Mouse (Mus musculus) liver, embryonic 12.5 days (tissue): Measurements from ENCODE around the gene Efnb3. TPM values are rescaled to one million over a fixed set of nuclear protein-coding genes. Genes with fewer than 3 reads are reported as not detected.

ENCODE experiments used
- ATAC-seq: fragments of 200-750 bp; cut with Nextera tagmentation; 2 replicates; pipeline ENCODE4 v1.8.0; 2017; ENCODE audit warnings: moderate number of reproducible peaks, mild to moderate bottlenecking, moderate library complexity
- H3K27ac ChIP-seq: fragments of 300-500 bp; sonication (generic); 2 replicates; pipeline ENCODE4 v1.5.1; 2016; ENCODE audit warnings: mild to moderate bottlenecking
- H3K27me3 ChIP-seq: fragments of 300-500 bp; sonication (generic); replicated peaks from 2 replicates; pipeline ENCODE4 v1.6.1; 2016; ENCODE audit warnings: mild to moderate bottlenecking, moderate library complexity
- H3K36me3 ChIP-seq: fragments of 300-500 bp; sonication (generic); 2 replicates; pipeline ENCODE4 v1.6.1; 2016; ENCODE audit warnings: mild to moderate bottlenecking, moderate library complexity
- H3K4me1 ChIP-seq: fragments of 300-500 bp; sonication (generic); 2 replicates; pipeline ENCODE4 v1.6.1; 2016
- H3K4me2 ChIP-seq: fragments of 300-500 bp; sonication (generic); 2 replicates; pipeline ENCODE4 v1.6.1; 2016; ENCODE audit warnings: mild to moderate bottlenecking, moderate library complexity
- H3K4me3 ChIP-seq: fragments of 300-500 bp; sonication (generic); 2 replicates; pipeline ENCODE4 v1.5.1; 2016; ENCODE audit warnings: mild to moderate bottlenecking, moderate library complexity
- H3K9ac ChIP-seq: fragments of 300-500 bp; sonication (generic); 2 replicates; pipeline ENCODE4 v1.6.1; 2016; ENCODE audit warnings: mild to moderate bottlenecking, moderate library complexity
- H3K9me3 ChIP-seq: fragments of 300-500 bp; sonication (generic); replicated peaks from 2 replicates; pipeline ENCODE4 v1.6.1; 2016; ENCODE audit warnings: mild to moderate bottlenecking, moderate library complexity
- WGBS: fragments of 180-500 bp; shearing (Covaris S2); methylation state at CpG from one replicate; pipeline ENCODE4 v1.1.7; 2016; ENCODE audit not compliant: insufficient replicate concordance; 5-methylcytosine and 5-hydroxymethylcytosine counted together
- polyA plus RNA-seq: library from polyadenylated mRNA; unstranded; fragments of >200 nt; fragmentation: Nextera tagmentation; extraction: Ambion mirVana; gene quantifications from 2 replicates; pipeline ENCODE4 v1.2.1, GENCODE M21; 2016

The Efnb3 gene
- polyA plus RNA-seq, 1 experiment from 2014 or later = 1.7 TPM

- Histone ChIP-seq H3K9ac (peak overlapping the region; percentile 67), H3K36me3 (peaks cover 69% of the 10 kb centered on the region), H3K4me2 (peak overlapping the region; percentile 100), H3K27ac (peak overlapping the region; percentile 92), H3K27me3 (no peaks in the 10 kb centered on the region), H3K9me3 (no peaks in the 10 kb centered on the region), H3K4me1 (peaks cover 60% of the 10 kb centered on the region), H3K4me3 (peak overlapping the region; percentile 37)
- peak; percentile 84 for ATAC-seq
- 8% methylated on average over 9 of the region's 9 CpGs for WGBS
These were observed 39.4 kb upstream of the Efnb3 start for GRCm38 (mm10) chr11:69599436-69599835.

DNA sequence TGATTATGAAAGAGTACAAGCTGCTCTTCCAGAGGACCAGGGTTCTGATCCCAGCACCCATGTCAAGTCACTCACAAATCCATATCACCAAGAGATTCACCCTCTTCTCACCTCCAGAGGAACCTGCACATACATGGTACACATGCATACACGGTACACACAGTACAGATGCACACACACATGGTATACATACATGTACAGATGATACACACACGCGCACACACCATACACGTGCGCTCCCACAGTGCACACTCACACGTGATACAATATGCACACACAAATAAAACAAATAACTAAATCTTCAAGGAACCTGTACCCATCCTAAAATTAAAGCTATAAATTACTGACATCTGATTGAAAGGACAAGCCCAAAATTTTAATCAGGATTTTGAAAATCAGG, 34.8 kb upstream of the Efnb3 start:
- Histone ChIP-seq H3K4me1 (peaks cover 52% of the 10 kb centered on the region), H3K9me3 (no peaks in the 10 kb centered on the region), H3K4me2 (no peak overlapping the region), H3K4me3 (no peak overlapping the region), H3K27me3 (no peaks in the 10 kb centered on the region), H3K36me3 (peaks cover 73% of the 10 kb centered on the region), H3K27ac (peak overlapping the region; percentile 2; the same call in 1 of the 2 replicates), H3K9ac (no peak overlapping the region)
- no peak for ATAC-seq
- 88% methylated on average over 6 of the region's 6 CpGs for WGBS

GRCm38 (mm10) chr11:69592799-69593198, 32.8 kb upstream of the Efnb3 start:
- peaks cover 58% of the 10 kb centered on the region for H3K4me1 ChIP-seq
- no peaks in the 10 kb centered on the region for H3K27me3 ChIP-seq
- H3K36me3 ChIP-seq = peaks cover 83% of the 10 kb centered on the region
- no peak for ATAC-seq
- H3K4me3 ChIP-seq = no peak overlapping the region
- no peaks in the 10 kb centered on the region for H3K9me3 ChIP-seq
- 65% methylated on average over 4 of the region's 4 CpGs for WGBS
- H3K27ac ChIP-seq = peak overlapping the region; percentile 95
- H3K4me2 ChIP-seq = no peak overlapping the region
- peak overlapping the region; percentile 28; the same call in 1 of the 2 replicates for H3K9ac ChIP-seq

GRCm38 (mm10) chr11:69591899-69592637, 32.1 kb upstream of the Efnb3 start:
- Histone ChIP-seq H3K36me3 (peaks cover 83% of the 10 kb centered on the region), H3K4me3 (no peak overlapping the region), H3K9me3 (no peaks in the 10 kb centered on the region), H3K27ac (peak overlapping the region; percentile 95), H3K4me2 (no peak overlapping the region), H3K4me1 (peaks cover 66% of the 10 kb centered on the region), H3K9ac (peak overlapping the region; percentile 28; the same call in 1 of the 2 replicates), H3K27me3 (no peaks in the 10 kb centered on the region)
- ATAC-seq = no peak
- WGBS = 76% methylated on average over 7 of the region's 7 CpGs

DNA sequence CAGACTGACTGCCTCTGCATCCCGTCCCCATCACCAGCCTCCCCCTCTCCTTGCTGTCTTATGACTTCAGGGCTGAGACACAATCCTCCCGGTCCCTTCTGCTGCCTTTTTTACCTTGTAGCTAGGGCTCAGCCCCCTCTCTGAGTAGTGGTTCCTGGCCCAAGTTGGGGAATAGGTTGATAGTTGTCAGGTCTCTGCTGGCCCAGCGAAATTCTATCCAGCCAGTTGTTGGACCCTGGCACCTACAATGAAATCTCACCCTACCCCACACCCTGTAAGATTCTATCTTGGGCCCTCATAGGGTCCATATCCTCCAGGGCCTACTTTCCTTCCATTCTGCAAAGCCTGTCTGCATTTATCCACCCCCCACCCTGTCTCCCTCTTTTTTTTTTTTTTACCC, 31.4 kb upstream of the Efnb3 start:
- H3K9me3 ChIP-seq = no peaks in the 10 kb centered on the region
- no peak overlapping the region for H3K4me2 ChIP-seq
- peaks cover 72% of the 10 kb centered on the region for H3K4me1 ChIP-seq
- H3K27ac ChIP-seq = peak overlapping the region; percentile 95
- no peak for ATAC-seq
- H3K36me3 ChIP-seq = peaks cover 88% of the 10 kb centered on the region
- H3K4me3 ChIP-seq = no peak overlapping the region
- peak overlapping the region; percentile 28; the same call in 1 of the 2 replicates for H3K9ac ChIP-seq
- no peaks in the 10 kb centered on the region for H3K27me3 ChIP-seq
- WGBS = 71% methylated on average over 3 of the region's 3 CpGs

DNA sequence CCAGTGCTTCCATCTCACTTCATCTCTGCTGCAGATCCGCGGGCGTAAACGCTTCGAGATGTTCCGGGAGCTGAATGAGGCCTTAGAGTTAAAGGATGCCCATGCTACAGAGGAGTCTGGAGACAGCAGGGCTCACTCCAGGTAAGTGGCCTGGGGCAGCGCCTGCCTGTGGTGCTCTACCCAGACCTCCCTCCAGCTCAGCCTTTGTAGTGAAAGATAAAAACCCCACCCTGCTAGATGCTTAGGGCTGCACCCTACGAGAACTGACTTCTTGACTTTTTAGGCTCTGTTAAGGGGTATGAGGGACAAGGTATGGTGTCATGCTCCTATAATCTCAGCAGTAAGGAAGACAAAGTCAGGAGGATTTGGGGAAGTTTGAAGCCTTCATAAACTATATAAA, 30.6 kb upstream of the Efnb3 start:
- Histone ChIP-seq H3K27ac (peak overlapping the region; percentile 95), H3K36me3 (peaks cover 85% of the 10 kb centered on the region), H3K27me3 (no peaks in the 10 kb centered on the region), H3K4me2 (peak overlapping the region; percentile 61), H3K4me1 (peaks cover 80% of the 10 kb centered on the region), H3K4me3 (peak overlapping the region; percentile 10; the same call in 1 of the 2 replicates), H3K9ac (peak overlapping the region; percentile 64), H3K9me3 (no peaks in the 10 kb centered on the region)
- 73% methylated on average over 8 of the region's 8 CpGs for WGBS
- peak; percentile 63 for ATAC-seq

DNA sequence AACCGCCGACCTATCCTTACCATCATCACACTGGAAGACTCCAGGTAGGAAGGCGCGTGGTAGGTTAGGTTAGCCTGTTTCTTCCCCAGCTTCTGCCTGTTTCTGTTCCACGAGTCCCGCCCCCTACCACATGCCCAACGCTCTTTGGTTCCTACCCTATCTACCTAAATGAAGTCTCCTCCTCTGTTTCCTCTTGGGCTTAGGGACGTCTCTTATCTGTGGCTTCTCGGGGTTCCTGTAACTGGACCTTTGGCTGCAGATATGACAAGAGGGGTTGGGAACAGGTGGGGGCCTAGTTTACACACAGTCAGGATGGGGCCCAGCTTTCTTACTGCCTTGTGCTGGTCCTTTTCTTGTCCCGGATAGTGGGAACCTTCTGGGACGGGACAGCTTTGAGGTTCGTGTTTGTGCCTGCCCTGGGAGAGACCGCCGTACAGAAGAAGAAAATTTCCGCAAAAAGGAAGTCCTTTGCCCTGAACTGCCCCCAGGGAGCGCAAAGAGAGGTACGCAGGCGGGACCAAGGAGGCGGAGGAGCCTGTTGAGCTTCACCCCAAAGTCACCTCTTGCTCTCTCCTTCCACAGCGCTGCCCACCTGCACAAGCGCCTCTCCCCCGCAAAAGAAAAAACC, 29.3 kb upstream of the Efnb3 start:
- Histone ChIP-seq H3K4me2 (peak overlapping the region; percentile 61), H3K9me3 (no peaks in the 10 kb centered on the region), H3K4me1 (peaks cover 93% of the 10 kb centered on the region), H3K36me3 (peaks cover 80% of the 10 kb centered on the region), H3K27me3 (no peaks in the 10 kb centered on the region), H3K27ac (peak overlapping the region; percentile 95), H3K4me3 (peak overlapping the region; percentile 10), H3K9ac (peak overlapping the region; percentile 64)
- peak; percentile 81 for ATAC-seq
- 41% methylated on average over 22 of the region's 22 CpGs for WGBS

DNA sequence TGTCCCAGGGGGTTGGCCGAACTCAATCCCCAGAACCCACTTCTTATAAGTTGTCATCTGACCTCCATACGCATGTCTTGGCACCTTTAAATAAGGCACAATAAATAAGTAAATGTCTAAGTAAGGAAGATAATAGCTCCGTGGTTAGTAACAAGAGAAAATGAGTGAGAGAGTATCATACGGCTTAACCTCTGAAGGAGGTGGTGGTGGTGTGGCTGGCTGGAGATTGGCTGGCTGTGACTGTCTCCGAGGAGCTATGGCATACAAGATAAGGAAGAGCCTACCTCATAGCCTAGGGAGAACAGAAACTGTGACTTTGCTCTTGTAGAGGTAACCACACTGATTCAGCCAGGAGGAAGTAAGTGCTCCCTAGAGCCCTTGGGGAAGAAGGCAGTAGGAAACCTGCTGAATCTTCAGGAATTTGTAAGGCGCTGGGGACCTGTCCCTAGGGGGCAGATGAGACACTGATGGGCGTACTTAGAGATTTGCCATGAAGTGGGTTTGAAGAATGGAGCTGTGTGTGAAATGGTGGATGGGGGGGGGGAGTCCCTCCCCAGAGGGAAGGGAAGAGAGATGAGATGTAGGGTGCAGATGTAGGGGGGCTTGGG, 25.8 kb upstream of the Efnb3 start:
- Histone ChIP-seq H3K27ac (peak overlapping the region; percentile 95), H3K9ac (peak overlapping the region; percentile 50), H3K9me3 (no peaks in the 10 kb centered on the region), H3K4me1 (peaks cover 91% of the 10 kb centered on the region), H3K27me3 (no peaks in the 10 kb centered on the region), H3K36me3 (peaks cover 65% of the 10 kb centered on the region), H3K4me2 (peak overlapping the region; percentile 63), H3K4me3 (peak overlapping the region; percentile 32)
- peak; percentile 76 for ATAC-seq
- 29% methylated on average over 7 of the region's 7 CpGs for WGBS

DNA sequence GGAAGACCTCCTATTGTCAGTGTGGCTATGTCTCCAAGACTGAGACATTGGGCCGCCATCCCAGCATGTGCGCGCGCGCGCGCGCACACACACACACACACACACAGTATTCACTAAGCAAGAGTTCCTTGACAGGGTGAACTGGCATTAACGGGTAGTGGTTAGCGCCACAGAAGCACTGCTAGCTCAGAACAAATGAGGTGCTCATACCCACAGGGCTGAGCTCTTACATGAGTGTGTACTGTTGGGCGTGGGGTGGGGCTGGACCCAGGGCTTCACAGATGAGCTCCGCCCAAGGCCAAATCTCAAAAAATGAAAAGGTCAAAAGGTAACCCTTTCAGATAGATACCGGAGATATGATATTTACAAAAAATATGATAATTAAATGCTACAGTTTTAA, 24.9 kb upstream of the Efnb3 start:
- H3K4me1 ChIP-seq = peaks cover 83% of the 10 kb centered on the region
- 84% methylated on average over 13 of the region's 13 CpGs for WGBS
- H3K4me2 ChIP-seq = peak overlapping the region; percentile 63
- no peaks in the 10 kb centered on the region for H3K27me3 ChIP-seq
- peaks cover 56% of the 10 kb centered on the region for H3K36me3 ChIP-seq
- no peaks in the 10 kb centered on the region for H3K9me3 ChIP-seq
- ATAC-seq = no peak
- peak overlapping the region; percentile 95 for H3K27ac ChIP-seq
- H3K9ac ChIP-seq = peak overlapping the region; percentile 50
- 0 out of 2 replicates have a peak overlapping the region, but pooled peaks have one; percentile 4 for H3K4me3 ChIP-seq

GRCm38 (mm10) chr11:69584008-69584407, 24.0 kb upstream of the Efnb3 start:
- H3K4me1 ChIP-seq = peaks cover 79% of the 10 kb centered on the region

DNA sequence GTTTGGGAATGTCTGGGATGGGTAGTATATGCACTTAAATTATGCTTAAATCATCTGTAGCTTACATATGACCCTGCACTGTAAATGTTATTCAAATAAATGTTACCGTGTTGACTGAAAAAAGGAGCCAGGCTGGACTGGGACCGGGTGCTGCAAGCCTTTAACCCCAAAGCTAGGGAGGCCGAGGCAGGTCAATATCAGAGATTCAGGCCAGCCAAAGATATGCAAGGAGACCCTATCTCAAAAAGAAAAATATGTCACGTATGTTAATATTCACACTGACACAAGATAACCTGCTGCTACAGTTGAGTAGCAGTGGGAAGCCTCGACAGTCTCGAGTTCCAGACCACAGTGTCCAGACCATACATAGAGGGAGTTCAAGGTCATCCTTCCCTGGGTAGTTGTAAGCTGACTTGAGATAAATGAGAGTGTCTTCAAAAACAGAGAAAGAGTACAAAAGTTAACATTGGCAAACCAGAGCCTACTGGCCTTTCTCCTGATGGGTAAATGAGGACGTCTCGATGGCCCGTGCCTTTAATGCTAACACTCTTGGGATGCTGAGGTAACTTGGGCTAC, 22.3 kb upstream of the Efnb3 start:
- 53% methylated on average over 9 of the region's 9 CpGs for WGBS
- peaks cover 74% of the 10 kb centered on the region for H3K4me1 ChIP-seq
- ATAC-seq = no peak
- H3K36me3 ChIP-seq = peaks cover 32% of the 10 kb centered on the region
- H3K9ac ChIP-seq = peak overlapping the region; percentile 89
- peak overlapping the region; percentile 96 for H3K4me2 ChIP-seq
- H3K9me3 ChIP-seq = no peaks in the 10 kb centered on the region
- no peaks in the 10 kb centered on the region for H3K27me3 ChIP-seq
- H3K4me3 ChIP-seq = peak overlapping the region; percentile 86
- peak overlapping the region; percentile 95 for H3K27ac ChIP-seq

More at GRCm38 (mm10) chr11:69584008-69584407, 24.0 kb upstream of the Efnb3 start:
- H3K27me3 ChIP-seq = no peaks in the 10 kb centered on the region
- no peak for ATAC-seq
- H3K27ac ChIP-seq = peak overlapping the region; percentile 95
- peak overlapping the region; percentile 50; the same call in 1 of the 2 replicates for H3K9ac ChIP-seq
- peaks cover 46% of the 10 kb centered on the region for H3K36me3 ChIP-seq
- H3K9me3 ChIP-seq = no peaks in the 10 kb centered on the region
- H3K4me3 ChIP-seq = no peak overlapping the region
- WGBS = 63% methylated on average over 7 of the region's 7 CpGs
- H3K4me2 ChIP-seq = peak overlapping the region; percentile 63; the same call in 1 of the 2 replicates
